Mouse (Mus musculus) limb, embryonic 12.5 days (tissue): ENCODE results near the gene Smarcal1. TPM values are rescaled to one million over a fixed set of nuclear protein-coding genes. Genes with fewer than 3 reads are reported as not detected.

Experiments used
- ATAC-seq: fragments of 200-750 bp; cut with Nextera tagmentation; 2 replicates; pipeline ENCODE4 v1.8.0; 2017; ENCODE audit warnings: low read depth, moderate TSS enrichment; ENCODE audit not compliant: insufficient number of reproducible peaks, insufficient read depth, low FRiP score, low TSS enrichment
- H3K27ac ChIP-seq: fragments of 300-500 bp; sonication (generic); 2 replicates; pipeline ENCODE4 v1.5.1; 2016; ENCODE audit warnings: mild to moderate bottlenecking, moderate library complexity
- H3K27me3 ChIP-seq: fragments of 300-500 bp; sonication (generic); 2 replicates; pipeline ENCODE4 v1.6.1; 2016; ENCODE audit warnings: mild to moderate bottlenecking, moderate library complexity
- H3K36me3 ChIP-seq: fragments of 300-500 bp; sonication (generic); 2 replicates; pipeline ENCODE4 v1.6.1; 2016; ENCODE audit warnings: mild to moderate bottlenecking, moderate library complexity
- H3K4me1 ChIP-seq: fragments of 300-500 bp; sonication (generic); replicated peaks from 2 replicates; pipeline ENCODE4 v1.6.1; 2016
- H3K4me2 ChIP-seq: fragments of 300-500 bp; sonication (generic); 2 replicates; pipeline ENCODE4 v1.6.1; 2016; ENCODE audit warnings: mild to moderate bottlenecking, moderate library complexity
- H3K4me3 ChIP-seq: fragments of 300-500 bp; sonication (generic); replicated peaks from 2 replicates; pipeline ENCODE4 v1.5.1; 2016; ENCODE audit warnings: mild to moderate bottlenecking
- H3K9ac ChIP-seq: fragments of 300-500 bp; sonication (generic); replicated peaks from 2 replicates; pipeline ENCODE4 v1.6.1; 2016; ENCODE audit warnings: mild to moderate bottlenecking, moderate library complexity
- H3K9me3 ChIP-seq: fragments of 300-500 bp; sonication (generic); 2 replicates; pipeline ENCODE4 v1.6.1; 2016; ENCODE audit warnings: mild to moderate bottlenecking, moderate library complexity
- WGBS: fragments of 180-500 bp; shearing (Covaris S2); methylation state at CpG from one replicate; pipeline ENCODE4 v1.1.7; 2016; 5-methylcytosine and 5-hydroxymethylcytosine counted together
- polyA plus RNA-seq: library from polyadenylated mRNA; unstranded; fragments of >200 nt; fragmentation: Nextera tagmentation; extraction: Ambion mirVana; gene quantifications from 2 replicates; pipeline ENCODE4 v1.2.1, GENCODE M21; 2016

Gene Smarcal1
- polyA plus RNA-seq: 29.6 and 34.7 TPM in 2 replicates

- H3K27ac ChIP-seq: peak within 1 kb of the TSS; percentile 88
- peak; percentile 99 for ATAC-seq
Observed at GRCm38 (mm10) chr1:72582947-72583731, at the start of gene Smarcal1. Gene Smarcal1, plus strand, starts transcription at chr1:72583251.

GRCm38 (mm10) chr1:72533439-72533838 lies 49.6 kb upstream of the Smarcal1 start:
- H3K9me3 ChIP-seq: no peaks in the 10 kb centered on the region

More at GRCm38 (mm10) chr1:72582947-72583731, at the start of gene Smarcal1:
- H3K4me3 ChIP-seq: peak within 1 kb of the TSS; percentile 70
- peaks cover 27% of the 10 kb centered on the region for H3K36me3 ChIP-seq
- H3K27me3 ChIP-seq: no peaks in the 10 kb centered on the region
- peak within 1 kb of the TSS; percentile 67 for H3K9ac ChIP-seq
- peaks cover 16% of the 10 kb centered on the region for H3K4me1 ChIP-seq
- no peaks in the 10 kb centered on the region for H3K9me3 ChIP-seq
- WGBS: under 1% methylated on average over 25 of the region's 25 CpGs
- H3K4me2 ChIP-seq: peak within 1 kb of the TSS; percentile 63

GRCm38 (mm10) chr1:72535725-72536571 lies 47.1 kb upstream of the Smarcal1 start:
- no peak overlapping the region for H3K27ac ChIP-seq
- WGBS: 3% methylated on average over 36 of the region's 36 CpGs
- no peaks in the 10 kb centered on the region for H3K36me3 ChIP-seq
- H3K9ac ChIP-seq: no peak overlapping the region
- peak overlapping the region; percentile 30 for H3K4me3 ChIP-seq
- H3K27me3 ChIP-seq: peaks cover 60% of the 10 kb centered on the region
- 0 out of 2 replicates have a peak, but pooled peaks have one; percentile 10 for ATAC-seq
- H3K9me3 ChIP-seq: no peaks in the 10 kb centered on the region
- H3K4me2 ChIP-seq: peak overlapping the region; percentile 51
- peaks cover 9% of the 10 kb centered on the region for H3K4me1 ChIP-seq

More at GRCm38 (mm10) chr1:72533439-72533838, 49.6 kb upstream of the Smarcal1 start:
- no peak overlapping the region for H3K9ac ChIP-seq
- ATAC-seq: no peak
- no peak overlapping the region for H3K4me2 ChIP-seq
- H3K4me1 ChIP-seq: peaks cover 9% of the 10 kb centered on the region
- no peak overlapping the region for H3K4me3 ChIP-seq
- no peaks in the 10 kb centered on the region for H3K36me3 ChIP-seq
- H3K27ac ChIP-seq: no peak overlapping the region
- peaks cover 66% of the 10 kb centered on the region for H3K27me3 ChIP-seq

GRCm38 (mm10) chr1:72536611-72537351 lies 46.3 kb upstream of the Smarcal1 start, which contains the start of gene March4:
Gene March4, minus strand, starts transcription at chr1:72536930.
- peak within 1 kb of the TSS; percentile 30 for H3K4me3 ChIP-seq
- peak; percentile 83 for ATAC-seq
- H3K4me2 ChIP-seq: peak within 1 kb of the TSS; percentile 51
- peaks cover 9% of the 10 kb centered on the region for H3K4me1 ChIP-seq
- no peak within 1 kb of the TSS for H3K9ac ChIP-seq
- peaks cover 56% of the 10 kb centered on the region for H3K27me3 ChIP-seq
- under 1% methylated on average over 41 of the region's 41 CpGs for WGBS
- no peaks in the 10 kb centered on the region for H3K36me3 ChIP-seq
- no peak within 1 kb of the TSS for H3K27ac ChIP-seq
- H3K9me3 ChIP-seq: no peaks in the 10 kb centered on the region

- no peak for ATAC-seq
- Histone ChIP-seq H3K27ac (no peak overlapping the region), H3K4me3 (no peak overlapping the region), H3K27me3 (peaks cover 49% of the 10 kb centered on the region), H3K4me2 (no peak overlapping the region), H3K9me3 (no peaks in the 10 kb centered on the region), H3K9ac (no peak overlapping the region), H3K36me3 (no peaks in the 10 kb centered on the region), H3K4me1 (peaks cover 9% of the 10 kb centered on the region)
- WGBS: 88% methylated on average over 5 of the region's 5 CpGs
Observed at GRCm38 (mm10) chr1:72538266-72538665, 44.8 kb upstream of the Smarcal1 start.

GRCm38 (mm10) chr1:72550317-72550716 lies 32.7 kb upstream of the Smarcal1 start:
- no peak overlapping the region for H3K27ac ChIP-seq
- no peak overlapping the region for H3K4me3 ChIP-seq
- H3K36me3 ChIP-seq: no peaks in the 10 kb centered on the region
- H3K4me2 ChIP-seq: no peak overlapping the region
- H3K4me1 ChIP-seq: no peaks in the 10 kb centered on the region
- H3K9me3 ChIP-seq: no peaks in the 10 kb centered on the region
- no peak overlapping the region for H3K9ac ChIP-seq
- ATAC-seq: no peak
- no peaks in the 10 kb centered on the region for H3K27me3 ChIP-seq
- WGBS: 86% methylated on average over 2 of the region's 2 CpGs

- H3K27ac ChIP-seq: no peak overlapping the region
- ATAC-seq: no peak
- no peak overlapping the region for H3K4me3 ChIP-seq
- 87% methylated on average over 3 of the region's 3 CpGs for WGBS
- no peak overlapping the region for H3K4me2 ChIP-seq
- H3K27me3 ChIP-seq: no peaks in the 10 kb centered on the region
- H3K9me3 ChIP-seq: no peaks in the 10 kb centered on the region
- H3K36me3 ChIP-seq: no peaks in the 10 kb centered on the region
- no peaks in the 10 kb centered on the region for H3K4me1 ChIP-seq
- H3K9ac ChIP-seq: no peak overlapping the region
Observed at GRCm38 (mm10) chr1:72556471-72556870, 26.6 kb upstream of the Smarcal1 start.

GRCm38 (mm10) chr1:72558625-72559024 lies 24.4 kb upstream of the Smarcal1 start:
- H3K4me2 ChIP-seq: no peak overlapping the region
- H3K4me3 ChIP-seq: no peak overlapping the region
- 70% methylated on average over 2 of the region's 2 CpGs for WGBS
- no peaks in the 10 kb centered on the region for H3K36me3 ChIP-seq
- H3K27me3 ChIP-seq: no peaks in the 10 kb centered on the region
- H3K4me1 ChIP-seq: no peaks in the 10 kb centered on the region
- ATAC-seq: no peak
- H3K9me3 ChIP-seq: no peaks in the 10 kb centered on the region
- no peak overlapping the region for H3K27ac ChIP-seq
- H3K9ac ChIP-seq: no peak overlapping the region

- no peaks in the 10 kb centered on the region for H3K9me3 ChIP-seq
- H3K4me3 ChIP-seq: no peak overlapping the region
- H3K27me3 ChIP-seq: no peaks in the 10 kb centered on the region
- no peak overlapping the region for H3K4me2 ChIP-seq
- H3K4me1 ChIP-seq: 0 out of 2 replicates have a peak, but pooled peaks cover 5% of the 10 kb centered on the region
- no peaks in the 10 kb centered on the region for H3K36me3 ChIP-seq
- 77% methylated on average over 6 of the region's 6 CpGs for WGBS
- H3K27ac ChIP-seq: no peak overlapping the region
- H3K9ac ChIP-seq: no peak overlapping the region
- ATAC-seq: no peak
Observed at GRCm38 (mm10) chr1:72564334-72564962, 18.6 kb upstream of the Smarcal1 start.

GRCm38 (mm10) chr1:72567056-72567455 lies 16.0 kb upstream of the Smarcal1 start:
- 0 out of 2 replicates have a peak, but pooled peaks cover 7% of the 10 kb centered on the region for H3K4me1 ChIP-seq
- H3K9me3 ChIP-seq: no peaks in the 10 kb centered on the region
- H3K4me2 ChIP-seq: peak overlapping the region; percentile 39
- 0 out of 2 replicates have a peak overlapping the region, but pooled peaks have one; percentile 23 for H3K9ac ChIP-seq
- no peak overlapping the region for H3K4me3 ChIP-seq
- no peaks in the 10 kb centered on the region for H3K27me3 ChIP-seq
- H3K36me3 ChIP-seq: no peaks in the 10 kb centered on the region
- no peak for ATAC-seq
- 34% methylated on average over 9 of the region's 9 CpGs for WGBS
- H3K27ac ChIP-seq: no peak overlapping the region
